Mouse (Mus musculus) E14TG2a.4 (cell line): ENCODE data around the gene Rab6a.

Experiments
- CTCF ChIP-seq: conservative IDR thresholded peaks from 2 replicates; pipeline ENCODE4 v1.5.1; 2014; ENCODE audit warnings: low read length
- NANOG ChIP-seq: IDR thresholded peaks from 2 replicates; pipeline ENCODE4 v1.6.1; 2014; ENCODE audit warnings: borderline replicate concordance, low read length, mixed read lengths
- POU5F1 ChIP-seq: IDR thresholded peaks from 2 replicates; pipeline ENCODE4 v1.6.1; 2014; ENCODE audit warnings: low read length, borderline replicate concordance

DNA sequence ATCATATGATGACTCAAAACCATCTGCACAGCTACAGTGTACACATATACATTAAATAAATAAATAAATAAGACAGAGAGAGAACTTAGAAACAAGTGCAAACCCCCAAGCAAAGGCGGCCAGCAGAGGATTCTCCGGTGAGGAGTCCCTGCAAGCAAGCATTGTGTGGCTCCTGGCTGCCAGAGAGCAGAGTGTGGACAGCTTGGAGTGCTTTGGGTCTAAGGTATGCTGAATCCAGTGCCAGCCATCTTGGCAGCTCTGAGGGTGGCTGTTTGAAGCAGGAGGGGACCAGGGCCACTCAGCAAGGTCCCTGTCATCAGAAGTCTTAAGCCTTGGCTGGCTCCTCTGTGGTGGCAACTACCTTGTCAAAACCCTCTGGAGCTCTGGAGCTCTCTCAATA is 67.7 kb downstream of the Rab6a start:
- TF ChIP-seq CTCF (no peak), NANOG (no peak), POU5F1 (no peak)
